Mouse (Mus musculus): ENCODE data around the gene Nova1.

Nova1 gene

DNA sequence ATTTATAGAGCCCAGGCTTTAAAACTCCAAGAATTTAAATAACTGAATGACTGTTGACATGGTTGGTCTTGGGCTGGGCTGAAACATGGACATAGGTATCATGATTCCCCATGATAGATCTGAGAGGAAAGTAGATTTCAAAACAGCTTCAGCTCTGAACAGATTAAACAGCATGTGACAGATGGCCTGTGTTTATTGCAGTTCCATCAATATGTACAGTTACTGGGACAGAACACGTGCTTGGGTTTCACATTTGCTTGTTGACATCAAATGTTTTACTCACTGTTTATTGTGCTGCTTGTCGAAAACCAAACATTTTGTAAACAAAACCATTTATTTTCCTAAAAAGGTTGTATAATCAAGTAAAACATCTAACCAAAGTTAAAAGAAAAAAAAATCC is 142.4 kb downstream of the Nova1 start:
- no peak for DNase-seq (ENCODE audit: low spot score)

DNA sequence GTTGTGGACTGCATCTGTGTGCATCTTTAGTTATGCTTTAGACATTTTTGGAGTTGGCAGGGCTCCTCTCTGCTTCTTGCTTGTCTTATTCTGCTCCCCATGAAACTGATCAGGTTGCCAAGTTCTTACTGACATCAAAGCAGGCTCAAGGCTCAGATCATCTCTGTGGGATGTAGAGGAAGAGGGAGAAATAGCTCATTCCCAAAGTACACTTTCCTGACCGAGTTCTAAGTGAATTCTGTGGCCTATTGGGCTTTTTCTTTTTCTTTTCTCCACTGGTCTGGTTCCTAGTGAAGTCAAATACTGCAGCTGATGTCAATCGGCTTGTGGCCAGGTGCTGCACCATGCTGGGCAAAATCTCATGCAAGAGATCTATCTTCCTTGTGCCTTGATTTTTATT is 152.0 kb downstream of the Nova1 start:
- DNase-seq (ENCODE audit: low spot score) = no peak

GRCm38 (mm10) chr12:46646139-46646611 is 172.6 kb downstream of the Nova1 start:
- DNase-seq (ENCODE audit: low spot score) = no peak

DNA sequence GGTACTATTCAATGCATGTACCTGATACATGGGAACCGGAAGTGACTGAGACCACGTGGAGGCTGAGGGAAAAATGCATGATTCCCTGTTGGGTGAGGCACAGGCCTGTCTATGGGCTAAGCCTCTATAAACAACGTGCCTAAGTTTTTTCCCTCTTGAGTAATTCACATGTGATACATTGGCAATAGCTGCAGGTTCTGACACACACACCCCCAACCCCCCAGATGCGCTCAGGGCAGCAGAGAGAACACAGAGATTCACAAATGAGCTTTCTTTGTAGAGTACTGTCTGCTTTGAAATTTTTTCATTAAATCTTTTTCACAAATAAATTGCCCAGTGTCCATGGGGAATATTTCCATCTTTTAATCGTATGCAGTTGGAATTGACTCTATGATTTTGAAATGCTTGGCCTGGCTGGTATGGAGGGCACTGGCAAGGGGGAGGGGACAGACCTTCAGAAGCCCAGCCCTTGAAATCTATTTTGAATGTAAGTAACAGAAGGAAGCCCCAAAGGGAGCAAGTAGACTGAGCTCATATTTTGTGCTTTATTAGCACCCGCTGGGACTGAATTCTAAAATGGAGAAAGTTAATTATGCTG is 173.3 kb downstream of the Nova1 start:
- DNase-seq (ENCODE audit: low spot score) = no peak
